Mouse (Mus musculus) left cerebral cortex, postnatal 14 days (tissue): ENCODE results near the gene Plpp1. TPM values are rescaled to one million over a fixed set of nuclear protein-coding genes. Genes with fewer than 3 reads are reported as not detected.

Source experiments
- DNase-seq, 2 experiments: peaks; one replicate each; pipeline ENCODE4 v3.0.0; 2021 to 2022; ENCODE audit warnings: low spot score in 2 of 2, mixed read lengths in 1 of 2
- intact Hi-C: fragments of 180-260 bp; cut with DNase I; formaldehyde crosslinking; loops from one replicate; pipeline ENCODE4 v1.15.1; 2025
- total RNA-seq, 2 experiments: library from RNA; stranded (reverse); gene quantifications; 2 replicates each; pipeline ENCODE4 v1.2.3; 2021

Gene Plpp1
- total RNA-seq, 2 experiments from 2014 or later, result 26.9 TPM

GRCm38 (mm10) chr13:112909663-112910062, 109.1 kb downstream of the Plpp1 start:
- peak; percentile 13 to 47 for DNase-seq
- intact Hi-C loops, result loop anchor here (5.0 kb wide), 1 partner anchor 237 kb away; no protein-coding TSS in a partner anchor

GRCm38 (mm10) chr13:112910434-112910833, 109.8 kb downstream of the Plpp1 start:
- DNase-seq, result no peak
- intact Hi-C loops, result no loop called here

Other genes with a start within 250 kb of the Plpp1 start
- under 1 TPM; 0.21 to 0.53 TPM for gene Il31ra, start 206.4 kb upstream of the Plpp1 start, total RNA-seq
- 1 to 10 TPM in 1 of 2 experiments, under 1 TPM in 1; 0.78 to 1.2 TPM for gene Ddx4, start 148.3 kb upstream of the Plpp1 start, total RNA-seq
- 10 to 100 TPM; 18.5 to 21.7 TPM for gene Slc38a9, start 140.0 kb upstream of the Plpp1 start, total RNA-seq
- 10 to 100 TPM; 40.6 to 41.6 TPM for gene Mtrex, start 126.6 kb downstream of the Plpp1 start, total RNA-seq
- gene Dhx29, start 126.7 kb downstream of the Plpp1 start, total RNA-seq, result 10 to 100 TPM; 21.8 to 21.9 TPM
- gene Ccno, start 187.0 kb downstream of the Plpp1 start, total RNA-seq, result 1 to 10 TPM; 1.1 to 2.1 TPM
- under 1 TPM; 0.20 to 0.36 TPM for gene Mcidas, start 193.1 kb downstream of the Plpp1 start, total RNA-seq
- not detected for gene Cdc20b, start 234.3 kb downstream of the Plpp1 start, total RNA-seq
- 10 to 100 TPM; 12.5 to 14.1 TPM for gene Gpx8, start 245.6 kb downstream of the Plpp1 start, total RNA-seq